Mouse (Mus musculus) activated CD4-positive, CD25-positive, alpha-beta regulatory T cell, adult 9 weeks (primary cell): ENCODE results near the gene Gm15130. TPM values are rescaled to one million over a fixed set of nuclear protein-coding genes. Genes with fewer than 3 reads are reported as not detected.

Source experiments
- polyA plus RNA-seq: library from polyadenylated mRNA; unstranded; fragments of 100-300 nt; shearing (Covaris generic); gene quantifications from one replicate; pipeline ENCODE4 v1.2.1, GENCODE M21; 2017

Gene Gm15130
- polyA plus RNA-seq: not detected

DNA sequence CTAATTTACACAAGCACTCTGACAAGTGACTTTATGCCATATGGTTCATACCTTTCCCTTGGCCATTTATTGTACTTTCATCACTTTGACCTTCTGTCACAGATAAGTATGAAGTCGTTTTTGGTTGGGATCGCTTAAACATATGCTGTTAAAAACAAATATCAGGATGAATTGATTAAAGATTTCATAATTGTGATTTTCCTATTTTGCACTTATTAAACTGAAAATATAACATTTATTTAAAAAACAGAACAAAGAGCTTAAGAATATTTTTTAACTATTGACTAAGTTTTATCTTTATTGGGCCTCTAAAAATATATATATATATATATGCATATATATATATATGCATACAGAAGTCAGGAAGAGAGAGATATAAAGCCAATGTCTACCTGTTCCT lies at the start of gene Gm15130:
Gm15130 (minus strand) TSS at position 101 of the 400 bp plus-strand sequence.

GRCm38 (mm10) chr2:111105882-111106281 lies 46.9 kb downstream of the Gm15130 start, which contains the start of gene Gm13941:
Gene Gm13941 (minus strand): TSS chr2:111105982.

Other genes starting within 250 kb of the Gm15130 start
- gene Ano3, start 202.0 kb downstream of the Gm15130 start, polyA plus RNA-seq: not detected
- not detected for gene Gm13941, start 47.0 kb downstream of the Gm15130 start, polyA plus RNA-seq
- gene 4930430A15Rik, start 76.7 kb upstream of the Gm15130 start, polyA plus RNA-seq: not detected
- gene Olfr1275, start 82.3 kb upstream of the Gm15130 start, polyA plus RNA-seq: not detected
- gene Olfr1276, start 101.6 kb upstream of the Gm15130 start, polyA plus RNA-seq: not detected
- not detected for gene Olfr1277, start 121.2 kb upstream of the Gm15130 start, polyA plus RNA-seq
- not detected for gene Olfr1278, start 137.2 kb upstream of the Gm15130 start, polyA plus RNA-seq
- not detected for gene Olfr1279, start 147.7 kb upstream of the Gm15130 start, polyA plus RNA-seq
- not detected for gene Olfr1280, start 161.1 kb upstream of the Gm15130 start, polyA plus RNA-seq
- not detected for gene Olfr1281, start 173.6 kb upstream of the Gm15130 start, polyA plus RNA-seq
- gene Olfr1282, start 183.1 kb upstream of the Gm15130 start, polyA plus RNA-seq: not detected
- gene Olfr1283, start 213.9 kb upstream of the Gm15130 start, polyA plus RNA-seq: not detected
- not detected for gene Olfr1284, start 222.6 kb upstream of the Gm15130 start, polyA plus RNA-seq